Mouse (Mus musculus): ENCODE measurements around the gene Fbxw21.
A peak's percentile ranks its signal among the peaks of the same experiment; 100 is the strongest.
"Not testable (repeated sequence)": the region's sequence is repeated elsewhere in the genome, so short reads cannot be mapped to it uniquely, and the experiment has no call there.

Gene Fbxw21

DNA sequence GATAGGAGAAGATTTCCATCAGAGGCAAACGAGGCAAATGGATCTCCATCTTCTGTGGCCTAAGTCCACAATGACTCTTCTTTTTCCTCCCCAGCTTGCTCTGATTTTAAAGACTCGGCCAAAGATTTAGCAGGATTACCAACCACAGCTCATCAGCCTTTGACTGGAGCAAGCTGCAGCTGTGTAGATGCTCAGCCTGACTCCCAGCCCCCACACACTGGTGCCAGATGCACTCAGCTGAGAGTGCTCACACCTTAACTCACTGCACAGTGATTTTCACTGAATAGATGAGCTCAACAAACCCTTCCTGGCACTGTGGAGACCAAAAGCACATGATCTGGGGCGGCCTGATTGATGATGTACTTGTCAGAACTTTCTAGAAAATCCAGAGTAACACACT is at the start of gene Fbxw21:
Fbxw21 (minus strand) TSS at position 101 of the 400 bp plus-strand sequence.
- DNase-seq (ENCODE audit: low spot score in 2 of 2) = no peak

DNA sequence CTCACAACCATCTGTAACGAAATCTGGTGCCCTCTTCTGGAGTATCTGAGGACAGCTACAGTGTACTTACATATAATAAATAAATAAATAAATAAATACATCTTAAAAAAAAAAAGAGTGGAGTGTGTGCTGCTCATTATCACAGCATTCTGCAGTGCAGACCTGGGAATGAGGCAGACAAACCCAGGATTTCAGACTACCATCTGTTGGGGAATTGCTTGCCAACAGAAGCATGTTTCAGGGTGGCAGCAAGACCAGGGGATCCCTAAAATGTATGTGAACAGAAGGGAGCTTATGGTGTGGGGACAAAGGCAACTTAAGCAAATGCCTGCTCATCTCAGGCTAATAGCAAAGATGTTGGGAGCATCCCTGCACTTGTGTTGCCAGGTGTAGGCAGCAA is 39.5 kb upstream of the Fbxw21 start:
- DNase-seq (ENCODE audit: low spot score in 2 of 2) = not testable (repeated sequence)

DNA sequence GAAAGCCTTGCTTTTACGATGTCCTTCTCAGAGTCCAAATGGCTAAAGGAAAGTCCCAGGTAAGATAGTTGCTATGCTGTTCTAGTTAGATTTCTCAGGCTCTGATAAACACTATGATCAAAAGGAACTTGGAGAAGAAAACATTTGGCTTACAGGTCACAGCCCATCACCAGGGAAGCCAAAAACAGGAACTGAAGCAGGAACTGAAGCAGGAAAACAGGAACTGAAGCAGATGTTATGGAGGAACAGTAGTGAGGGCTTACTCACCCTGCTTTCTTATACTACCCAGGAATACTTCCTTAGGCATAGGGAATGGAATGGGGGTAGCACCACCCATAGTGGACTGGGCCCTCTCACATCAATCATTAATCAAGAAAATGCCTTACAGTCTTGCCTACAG is 38.5 kb upstream of the Fbxw21 start:
- no peak for DNase-seq (ENCODE audit: low spot score in 2 of 2)

GRCm38 (mm10) chr9:109199353-109199752 is 37.5 kb upstream of the Fbxw21 start:
- DNase-seq (ENCODE audit: low spot score in 2 of 2) = no peak

DNA sequence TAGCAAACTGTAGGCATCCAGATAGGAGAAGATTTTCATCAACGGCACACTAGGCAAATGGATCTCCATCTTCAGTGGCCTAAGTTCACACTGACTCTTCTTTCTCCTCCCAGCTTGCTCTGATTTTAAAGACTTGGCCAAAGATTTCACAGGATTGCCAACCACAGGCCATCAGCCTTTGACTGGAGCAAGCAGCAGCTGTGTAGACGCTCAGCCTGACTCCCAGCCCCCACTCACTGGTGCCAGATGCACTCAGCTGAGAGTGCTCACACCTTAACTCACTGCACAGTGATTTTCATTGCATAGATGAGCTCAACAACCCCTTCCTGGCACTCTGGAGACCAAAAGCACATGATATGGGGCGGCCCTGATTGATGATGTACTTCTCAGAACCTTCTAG is 34.0 kb upstream of the Fbxw21 start, which contains the start of gene Fbxw13:
Fbxw13 (minus strand) TSS at position 101 of the 400 bp plus-strand sequence.
- not testable (repeated sequence) for DNase-seq (ENCODE audit: low spot score in 2 of 2)

DNA sequence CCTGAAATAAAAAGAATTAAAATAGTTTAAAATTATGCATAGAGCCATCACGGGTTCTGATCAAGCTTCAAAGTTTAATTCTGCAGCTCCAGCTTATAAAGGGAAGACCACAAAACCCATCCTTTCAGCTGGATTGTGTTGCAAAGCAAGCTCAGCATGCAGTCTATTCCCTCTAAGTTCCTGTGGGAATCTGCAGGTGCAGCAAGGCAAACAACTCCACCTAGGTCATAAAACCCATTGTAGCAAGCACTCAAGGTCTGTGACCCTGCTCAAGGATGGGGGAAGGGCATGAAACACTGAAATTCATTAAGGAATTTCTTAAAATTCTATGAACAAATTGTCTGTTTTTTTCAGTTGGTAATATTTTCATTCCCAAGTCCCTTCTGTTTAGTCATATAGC is 15.4 kb upstream of the Fbxw21 start:
- DNase-seq (ENCODE audit: low spot score in 2 of 2) = no peak

DNA sequence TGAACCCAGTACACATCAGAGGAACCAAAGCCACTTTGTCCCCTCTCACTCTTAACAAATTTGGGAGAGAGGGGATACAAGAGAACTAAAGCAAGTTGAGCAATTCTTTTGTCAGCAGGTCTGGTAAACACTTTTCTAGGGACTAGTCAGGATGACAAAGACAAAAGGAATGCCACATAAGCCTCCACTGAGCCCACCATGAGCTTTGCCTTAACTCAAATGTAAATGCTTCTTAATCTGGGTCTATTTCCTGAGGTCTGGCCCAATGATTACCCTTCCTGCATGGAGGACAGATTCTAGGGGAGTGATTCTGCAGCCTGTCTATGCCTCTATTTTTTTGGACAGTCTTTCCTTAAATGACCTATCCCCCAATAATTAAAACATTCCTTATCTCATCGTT is 14.5 kb upstream of the Fbxw21 start:
- DNase-seq (ENCODE audit: low spot score in 2 of 2) = no peak

- no peak for DNase-seq (ENCODE audit: low spot score in 2 of 2)
Observed at GRCm38 (mm10) chr9:109167316-109167715, 5.5 kb upstream of the Fbxw21 start.

DNA sequence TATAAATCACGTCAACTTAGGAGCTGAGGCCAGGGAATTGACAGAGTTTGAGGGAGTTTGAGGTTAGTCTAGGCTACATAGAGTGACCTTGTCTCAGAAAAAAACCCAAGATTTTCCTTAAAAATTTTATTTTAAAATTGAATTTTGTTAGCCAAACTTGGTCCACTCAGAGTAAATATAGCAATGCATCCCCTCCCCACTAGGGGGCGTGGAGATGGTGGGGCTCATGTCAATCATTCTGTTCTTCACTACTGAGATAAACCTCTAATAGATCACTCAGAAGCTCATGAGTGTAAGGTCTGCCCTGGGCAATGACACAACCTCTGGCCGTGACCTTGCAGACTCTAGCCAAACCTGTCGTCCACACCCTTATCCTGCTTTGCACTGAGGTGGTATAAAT is 21.4 kb downstream of the Fbxw21 start:
- DNase-seq (ENCODE audit: low spot score in 2 of 2) = not testable (repeated sequence)

DNA sequence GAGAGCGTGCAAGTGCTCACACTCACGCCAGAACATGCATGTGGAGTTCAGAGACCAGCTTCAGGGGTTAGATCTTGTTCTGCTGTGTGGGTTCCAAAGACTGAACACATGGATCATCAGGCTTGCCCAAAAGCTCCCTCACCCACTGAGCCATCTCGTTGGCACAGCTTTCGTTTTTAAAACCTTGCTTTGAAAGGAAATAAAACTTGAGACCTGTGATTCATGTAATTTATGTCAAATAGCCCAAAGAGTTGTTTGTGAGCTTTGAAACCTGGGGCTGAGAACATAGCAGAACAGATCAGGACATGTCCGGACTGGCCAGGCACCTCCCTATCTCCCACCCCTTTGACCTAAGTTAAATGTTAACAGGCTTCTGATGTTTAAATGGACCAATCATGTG is 31.8 kb downstream of the Fbxw21 start:
- DNase-seq (ENCODE audit: low spot score in 2 of 2) = no peak

GRCm38 (mm10) chr9:109128211-109128610 is 33.6 kb downstream of the Fbxw21 start:
- DNase-seq (ENCODE audit: low spot score in 2 of 2) = no peak

DNA sequence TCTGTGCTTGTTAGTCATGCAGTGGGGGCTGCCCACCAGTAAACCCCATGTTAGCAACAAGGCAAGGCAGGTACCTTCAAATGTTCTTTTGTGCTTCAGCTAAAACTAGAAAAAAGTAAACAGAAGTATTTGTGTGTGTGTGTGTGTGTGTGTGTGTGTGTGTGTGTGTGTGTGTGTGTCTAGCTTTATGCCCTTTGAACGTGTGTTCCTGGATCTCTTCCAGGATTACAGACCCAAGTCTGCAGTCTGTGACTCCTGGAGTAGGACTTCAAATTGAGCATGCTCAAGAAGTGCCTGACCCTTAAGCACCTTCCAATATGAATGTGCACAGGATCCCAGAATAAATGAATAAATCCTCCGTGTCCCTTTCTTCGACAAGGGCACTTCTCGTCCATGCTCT is 34.8 kb downstream of the Fbxw21 start:
- no peak for DNase-seq (ENCODE audit: low spot score in 2 of 2)

DNA sequence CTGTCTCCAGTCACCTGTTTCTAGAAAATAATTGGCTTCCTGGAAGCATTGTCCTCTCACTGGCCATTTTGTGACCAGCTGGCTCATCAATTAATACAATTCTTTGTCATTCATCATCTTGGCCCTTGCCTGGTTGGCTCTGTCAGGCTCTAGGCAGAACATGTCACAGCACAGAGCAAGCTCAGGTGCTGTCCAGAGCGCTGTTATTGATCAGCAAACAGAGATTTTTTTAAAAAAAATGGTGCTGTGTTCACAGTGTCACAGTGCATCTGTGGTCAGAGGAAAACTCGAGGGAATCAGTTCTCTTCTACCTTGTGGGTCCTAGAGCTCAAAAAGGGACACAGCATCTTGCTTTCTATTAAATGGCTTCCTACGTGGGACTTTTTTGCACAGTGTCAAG is 36.4 kb downstream of the Fbxw21 start:
- no peak for DNase-seq (ENCODE audit: low spot score in 2 of 2)

DNA sequence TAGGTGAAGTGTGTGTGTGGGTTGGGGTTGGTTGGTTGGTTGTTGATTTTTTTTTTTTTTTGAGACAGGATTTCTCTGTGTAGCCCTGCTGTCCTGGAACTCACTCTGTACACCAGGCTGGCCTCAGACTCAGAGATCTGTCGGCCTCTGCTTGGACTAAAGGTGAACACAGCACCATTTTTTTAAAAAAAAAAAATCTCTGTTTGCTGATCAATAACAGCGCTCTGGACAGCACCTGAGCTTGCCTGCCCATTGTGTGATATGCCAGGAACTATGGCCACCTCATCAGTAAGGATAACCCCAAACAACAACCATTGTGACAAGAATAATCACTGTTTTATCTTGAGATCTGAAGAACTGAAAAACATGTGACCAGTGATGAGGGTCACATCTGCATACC is 36.8 kb downstream of the Fbxw21 start:
- DNase-seq (ENCODE audit: low spot score in 2 of 2) = no peak

- DNase-seq (ENCODE audit: low spot score in 2 of 2) = no peak
Observed at GRCm38 (mm10) chr9:109124164-109124563, 37.7 kb downstream of the Fbxw21 start.

GRCm38 (mm10) chr9:109123266-109123665 is 38.6 kb downstream of the Fbxw21 start:
- no peak for DNase-seq (ENCODE audit: low spot score in 2 of 2)

DNA sequence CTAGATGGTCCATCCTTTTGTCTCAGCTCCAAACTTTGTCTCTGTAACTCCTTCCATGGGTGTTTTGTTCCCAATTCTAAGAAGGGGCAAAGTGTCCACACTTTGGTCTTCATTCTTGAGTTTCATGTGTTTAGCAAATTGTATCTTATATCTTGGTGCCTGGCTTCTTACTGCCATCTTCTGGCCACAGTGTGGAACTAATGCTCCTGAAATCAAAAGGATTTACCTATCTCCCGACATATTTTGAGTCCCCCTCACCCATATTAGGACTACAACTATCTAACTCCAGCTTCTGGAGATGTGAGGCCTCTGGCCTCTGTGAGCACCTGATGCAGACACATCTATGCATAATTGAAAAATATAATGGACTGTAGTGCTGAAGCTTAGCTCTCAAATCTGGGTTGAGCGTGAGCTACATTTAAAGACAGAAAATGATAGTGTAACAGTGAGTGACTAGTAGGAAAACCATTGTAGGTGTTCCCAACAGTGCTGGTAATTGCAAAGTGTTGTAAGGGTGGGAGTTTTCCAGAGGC is 39.2 kb downstream of the Fbxw21 start:
- peak; percentile 27 to 53 for DNase-seq (ENCODE audit: low spot score in 2 of 2)

GRCm38 (mm10) chr9:109120956-109121355 is 40.9 kb downstream of the Fbxw21 start:
- DNase-seq (ENCODE audit: low spot score in 2 of 2) = no peak

- no peak for DNase-seq (ENCODE audit: low spot score in 2 of 2)
Observed at GRCm38 (mm10) chr9:109119571-109119970, 42.3 kb downstream of the Fbxw21 start.

DNA sequence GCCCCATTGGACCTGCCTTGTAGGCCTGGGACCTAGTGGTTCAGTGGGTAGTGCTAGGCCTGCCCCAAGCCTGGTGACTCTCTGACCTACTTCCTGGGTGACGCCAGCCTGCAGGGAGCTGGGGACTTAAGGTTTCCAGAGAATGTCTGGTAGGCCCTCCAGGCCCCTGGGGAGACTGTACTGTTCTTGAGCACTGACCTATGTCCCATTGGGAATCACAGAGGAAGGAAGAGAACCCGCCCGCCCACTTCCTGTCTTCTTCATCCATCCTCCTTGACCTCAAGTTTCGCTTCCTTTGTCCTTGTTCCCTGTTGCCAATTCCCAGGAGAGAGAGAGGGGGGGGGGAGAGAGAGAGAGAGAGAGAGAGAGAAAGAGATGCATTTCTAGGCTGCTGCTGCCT is 43.7 kb downstream of the Fbxw21 start:
- no peak for DNase-seq (ENCODE audit: low spot score in 2 of 2)

GRCm38 (mm10) chr9:109116205-109116604 is 45.6 kb downstream of the Fbxw21 start:
- no peak for DNase-seq (ENCODE audit: low spot score in 2 of 2)

- no peak for DNase-seq (ENCODE audit: low spot score in 2 of 2)
Observed at GRCm38 (mm10) chr9:109114871-109115270, 47.0 kb downstream of the Fbxw21 start.

GRCm38 (mm10) chr9:109114276-109114675 is 47.6 kb downstream of the Fbxw21 start:
- no peak for DNase-seq (ENCODE audit: low spot score in 2 of 2)

GRCm38 (mm10) chr9:109113331-109113730 is 48.5 kb downstream of the Fbxw21 start:
- DNase-seq (ENCODE audit: low spot score in 2 of 2) = no peak

Data from natural killer cell, adult 2 months (primary cell).